Mouse (Mus musculus) lung, adult 2 months (tissue): ENCODE results near the gene Ces1d. TPM values are rescaled to one million over a fixed set of nuclear protein-coding genes. Genes with fewer than 3 reads are reported as not detected.

Source experiments
- DNase-seq: peaks from one replicate; pipeline ENCODE4 v3.0.0; 2022
- H3K4me1 ChIP-seq: fragments of 200-500 bp; 2 replicates; pipeline ENCODE4 v1.6.1; 2011; ENCODE audit warnings: low read length; ENCODE audit not compliant: control insufficient read depth, insufficient read depth
- H3K4me3 ChIP-seq: fragments of 200-500 bp; replicated peaks from 2 replicates; pipeline ENCODE3; 2011; ENCODE audit warnings: low read depth, mild to moderate bottlenecking, control low read depth, low read length; ENCODE audit errors: extremely low read depth
- CTCF ChIP-seq: fragments of 200-500 bp; IDR thresholded peaks from 2 replicates; pipeline ENCODE4 v1.5.1; 2011; ENCODE audit warnings: mild to moderate bottlenecking, low read length, control low read depth; ENCODE audit not compliant: insufficient read depth
- POLR2A ChIP-seq: fragments of 200-500 bp; IDR thresholded peaks from 2 replicates; pipeline ENCODE4 v1.6.1; 2011; ENCODE audit warnings: low read depth, mild to moderate bottlenecking, control low read depth, low read length, borderline replicate concordance; ENCODE audit errors: extremely low read depth
- WGBS: fragments of 180-500 bp; shearing (Covaris S2); methylation state at CpG from one replicate; pipeline ENCODE4 v1.1.7; 2018; 5-methylcytosine and 5-hydroxymethylcytosine counted together
- polyA plus RNA-seq: library from polyadenylated mRNA; depleted of rRNA; stranded (reverse); fragments of >200 nt; gene quantifications from 2 replicates; pipeline ENCODE4 v1.2.3, GENCODE M21; 2012; rRNA removed

The Ces1d gene
- polyA plus RNA-seq, 1 experiment, result 895 TPM

GRCm38 (mm10) chr8:93151401-93151800, 46.2 kb downstream of the Ces1d start:
- DNase-seq, result no peak
- Histone ChIP-seq H3K4me1 (no peaks in the 10 kb centered on the region), H3K4me3 (no peak overlapping the region)
- TF ChIP-seq POLR2A, result no peak
- no peak for TF ChIP-seq CTCF
- WGBS, result 79% methylated on average over 1 of the region's 1 CpGs

DNA sequence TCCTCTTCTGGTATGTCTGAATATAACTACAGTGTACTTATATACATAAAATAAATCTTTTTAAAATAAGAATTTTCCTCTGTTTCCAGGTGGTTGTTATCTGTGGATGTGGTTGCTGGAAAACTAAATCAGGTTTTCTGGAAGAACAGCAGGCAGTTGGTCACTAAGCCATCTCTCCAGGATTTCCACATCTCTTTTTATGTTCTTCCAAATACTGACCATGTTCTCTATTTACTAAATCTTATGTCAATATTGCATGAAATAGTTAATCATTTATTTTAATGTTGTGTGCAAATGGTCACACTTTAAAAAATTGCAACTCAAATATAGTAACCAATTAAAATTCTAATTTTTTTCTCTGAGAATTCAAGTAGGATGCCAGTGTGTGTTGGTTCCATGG, 50.3 kb downstream of the Ces1d start:
- Histone ChIP-seq H3K4me1 (no peaks in the 10 kb centered on the region), H3K4me3 (no peak overlapping the region)
- no peak for DNase-seq
- TF ChIP-seq POLR2A (no peak), CTCF (no peak)

GRCm38 (mm10) chr8:93140696-93141095, 56.9 kb downstream of the Ces1d start:
- 38% methylated on average over 1 of the region's 1 CpGs for WGBS
- TF ChIP-seq CTCF (no peak), POLR2A (no peak)
- peak; percentile 33 for DNase-seq
- Histone ChIP-seq H3K4me3 (no peak overlapping the region), H3K4me1 (no peaks in the 10 kb centered on the region)

DNA sequence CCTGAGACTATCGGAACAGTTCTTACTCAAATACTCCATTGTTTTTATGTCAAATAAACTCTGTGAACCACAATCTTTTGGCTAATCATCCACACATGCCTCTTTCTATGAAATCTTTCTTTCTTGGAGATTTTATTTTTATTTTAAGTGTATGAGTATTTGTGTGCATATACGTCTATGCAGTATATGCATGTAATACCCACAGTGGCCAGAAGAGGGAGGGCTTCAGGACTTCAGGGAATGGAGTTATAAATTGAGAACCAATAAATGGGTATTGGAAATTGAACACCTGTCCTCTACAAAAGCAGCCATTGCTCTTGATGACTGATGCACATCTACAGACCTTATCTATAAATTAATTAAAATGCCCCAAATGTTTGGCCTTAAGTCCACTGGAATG, 65.4 kb downstream of the Ces1d start:
- no peak for TF ChIP-seq CTCF
- TF ChIP-seq POLR2A, result no peak
- no peaks in the 10 kb centered on the region for H3K4me1 ChIP-seq
- no peak overlapping the region for H3K4me3 ChIP-seq
- no peak for DNase-seq
- WGBS, result 95% methylated on average over 2 of the region's 2 CpGs

GRCm38 (mm10) chr8:93131233-93131980, 66.2 kb downstream of the Ces1d start, which contains the start of gene Ces1c:
Gene Ces1c, minus strand, starts transcription at chr8:93131283.
- H3K4me1 ChIP-seq, result no peaks in the 10 kb centered on the region
- H3K4me3 ChIP-seq, result no peak within 1 kb of the TSS
- DNase-seq, result no peak
- TF ChIP-seq CTCF (no peak), POLR2A (no peak)
- 71% methylated on average over 3 of the region's 3 CpGs for WGBS

GRCm38 (mm10) chr8:93126476-93126875, 71.2 kb downstream of the Ces1d start:
- H3K4me1 ChIP-seq, result no peaks in the 10 kb centered on the region
- TF ChIP-seq CTCF (no peak), POLR2A (no peak)
- 69% methylated on average over 2 of the region's 2 CpGs for WGBS
- H3K4me3 ChIP-seq, result no peak overlapping the region
- no peak for DNase-seq

DNA sequence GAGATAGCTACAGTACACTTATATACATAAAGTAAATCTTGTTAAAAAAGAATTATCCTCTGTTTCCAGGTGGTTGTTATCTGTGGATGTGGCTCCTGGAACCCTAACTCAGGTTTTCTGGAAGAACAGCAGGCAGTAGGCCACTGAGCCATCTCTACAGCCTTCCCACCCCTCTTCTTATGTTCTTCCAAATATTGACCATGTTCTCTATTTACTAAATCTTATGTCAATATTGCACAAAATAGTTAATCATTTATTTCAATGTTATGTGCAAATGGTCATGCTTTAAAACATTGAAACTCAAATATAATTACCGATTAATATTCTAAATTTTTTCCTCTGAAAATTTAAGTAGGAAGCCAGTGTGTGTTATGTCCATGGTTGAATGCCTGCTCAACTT, 75.6 kb downstream of the Ces1d start:
- Histone ChIP-seq H3K4me3 (no peak overlapping the region), H3K4me1 (no peaks in the 10 kb centered on the region)
- TF ChIP-seq CTCF (no peak), POLR2A (no peak)
- DNase-seq, result no peak
- WGBS, result 93% methylated on average over 1 of the region's 1 CpGs

Other genes with a start within 250 kb of the Ces1d start
- 10.9 and 13.6 TPM in 2 replicates for gene Slc6a2, start 237.8 kb downstream of the Ces1d start, polyA plus RNA-seq
- gene Ces1a, start 149.6 kb downstream of the Ces1d start, polyA plus RNA-seq, result 0.07 TPM in 1 of 2 replicates, not detected in the other
- 0.20 and 3.4 TPM in 2 replicates for gene Ces1b, start 117.8 kb downstream of the Ces1d start, polyA plus RNA-seq
- gene Ces1c, start 66.6 kb downstream of the Ces1d start, polyA plus RNA-seq, result 0.22 and 0.34 TPM in 2 replicates
- gene Ces1e, start 31.8 kb upstream of the Ces1d start, polyA plus RNA-seq, result 4.3 and 8.1 TPM in 2 replicates
- 2.8 and 4.0 TPM in 2 replicates for gene Ces1f, start 81.9 kb upstream of the Ces1d start, polyA plus RNA-seq
- gene Ces1g, start 139.5 kb upstream of the Ces1d start, polyA plus RNA-seq, result 1.7 and 2.4 TPM in 2 replicates
- 0.12 and 8.6 TPM in 2 replicates for gene Ces1h, start 181.9 kb upstream of the Ces1d start, polyA plus RNA-seq